Mouse (Mus musculus): ENCODE results near the gene Gm11627.
"Not testable (repeated sequence)": the region's sequence is repeated elsewhere in the genome, so short reads cannot be mapped to it uniquely, and the experiment has no call there.

Gm11627 gene

DNA sequence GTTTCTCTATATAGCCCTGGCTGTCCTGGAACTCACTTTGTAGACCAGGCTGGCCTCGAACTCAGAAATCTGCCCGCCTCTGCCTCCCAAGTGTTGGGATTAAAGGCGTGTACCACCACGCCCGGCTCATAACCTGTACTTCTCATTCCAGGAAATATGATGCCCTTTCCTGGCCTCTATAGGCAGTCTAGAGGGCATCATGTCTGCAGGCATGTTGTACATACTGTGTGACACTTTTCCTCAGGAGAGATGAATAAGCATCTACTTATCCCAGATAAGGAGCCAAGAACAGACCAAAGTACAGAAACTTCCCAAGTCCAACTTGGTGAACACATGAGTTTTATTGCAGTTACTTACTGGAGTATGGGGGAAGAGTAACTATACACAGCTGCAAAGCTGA is 20.6 kb downstream of the Gm11627 start:
- no peak for DNase-seq

- DNase-seq, result no peak
Measured at GRCm38 (mm10) chr11:102557386-102557785, 21.9 kb downstream of the Gm11627 start.

GRCm38 (mm10) chr11:102556716-102557074 is 22.6 kb downstream of the Gm11627 start:
- DNase-seq, result no peak

GRCm38 (mm10) chr11:102556031-102556715 is 23.1 kb downstream of the Gm11627 start, which contains the start of gene Gpatch8:
Gene Gpatch8 (minus strand): TSS chr11:102556392.
- DNase-seq, result peak; percentile 94

GRCm38 (mm10) chr11:102555400-102556030 is 23.7 kb downstream of the Gm11627 start:
- peak; percentile 54 for DNase-seq

- DNase-seq, result no peak
Measured at GRCm38 (mm10) chr11:102552051-102552450, 27.2 kb downstream of the Gm11627 start.

DNA sequence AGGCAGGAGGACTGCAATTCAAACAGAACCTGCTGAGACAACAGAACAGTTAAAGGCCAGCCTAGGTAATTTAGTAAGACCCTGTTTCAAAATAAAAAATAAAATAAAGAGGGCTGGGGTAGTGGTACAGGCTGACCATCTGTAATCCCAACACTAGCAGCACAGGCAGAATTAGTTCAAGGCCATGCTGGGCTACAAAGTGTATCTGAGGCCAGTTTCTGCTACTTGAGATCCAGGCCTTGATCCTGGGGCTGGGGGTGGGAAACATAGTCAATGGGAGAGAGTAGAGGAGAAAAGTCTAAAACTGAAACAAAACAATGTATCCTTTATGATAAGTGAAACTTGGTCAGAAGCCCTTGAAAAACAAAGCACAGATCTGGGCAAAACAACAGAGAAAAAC is 28.1 kb downstream of the Gm11627 start:
- no peak for DNase-seq

- no peak for DNase-seq
Measured at GRCm38 (mm10) chr11:102541471-102541870, 37.8 kb downstream of the Gm11627 start.

DNA sequence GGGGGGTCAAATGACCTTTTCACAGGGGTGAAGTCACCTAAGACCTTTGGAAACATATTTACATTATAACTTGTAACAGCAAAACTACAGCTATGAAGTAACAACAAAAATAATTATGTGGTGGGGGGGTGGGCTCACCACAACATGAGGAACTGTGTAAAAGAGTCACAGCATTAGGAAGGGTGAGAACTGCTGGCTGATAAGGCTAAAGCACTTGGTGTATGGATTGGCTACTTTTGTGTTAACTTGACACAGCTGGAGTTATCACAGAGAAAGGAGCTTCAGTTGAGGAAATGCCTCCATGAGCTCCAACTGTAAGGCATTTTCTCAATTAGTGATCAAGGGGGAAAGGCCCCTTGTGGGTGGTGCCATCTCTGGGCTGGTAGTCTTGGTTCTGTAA is 39.0 kb downstream of the Gm11627 start:
- not testable (repeated sequence) for DNase-seq

- no peak for DNase-seq
Measured at GRCm38 (mm10) chr11:102539690-102540089, 39.6 kb downstream of the Gm11627 start.

GRCm38 (mm10) chr11:102536210-102536609 is 43.1 kb downstream of the Gm11627 start:
- no peak for DNase-seq

- no peak for DNase-seq
Measured at GRCm38 (mm10) chr11:102534078-102534477, 45.2 kb downstream of the Gm11627 start.

- DNase-seq, result no peak
Measured at GRCm38 (mm10) chr11:102531425-102531824, 47.8 kb downstream of the Gm11627 start.

Data from right cerebral cortex, postnatal 14 days (tissue).